Mouse (Mus musculus): ENCODE measurements at regions not wholly inside any gene's neighbourhood (a gene's known extent, or its start where the extent isn't known, plus 50 kb on each side); places are given as distances from the start of the nearest gene placed in this dataset.

- H3K36me3 ChIP-seq (ENCODE audit: insufficient read depth, low read length) = no peaks in the 10 kb centered on the region
- 53% methylated on average over 2 of the region's 2 CpGs for WGBS
- H3K27ac ChIP-seq (ENCODE audit: low read length) = no peak overlapping the region
- ATAC-seq = no peak
- no peak overlapping the region for H3K4me3 ChIP-seq (ENCODE audit: low read depth, low read length)
- H3K4me2 ChIP-seq (replicated peaks; ENCODE audit: low read depth, low read length) = no peak overlapping the region
- TF ChIP-seq EP300 (IDR thresholded peaks at IDR 0.05) = no peak
- TF ChIP-seq CTCF (IDR thresholded peaks at IDR 0.05) = no peak
- no peaks in the 10 kb centered on the region for H3K9me3 ChIP-seq (ENCODE audit: low read length)
- no peaks in the 10 kb centered on the region for H3K27me3 ChIP-seq (replicated peaks; ENCODE audit: insufficient read depth, low read length)
- DNase-seq (ENCODE audit: low spot score) = no peak
- no peaks in the 10 kb centered on the region for H3K4me1 ChIP-seq (ENCODE audit: insufficient read depth, low read depth, low read length)
- H3K9ac ChIP-seq (replicated peaks; ENCODE audit: low read depth) = no peak overlapping the region
Measured at GRCm38 (mm10) chrX:76010631-76011030, 135.6 kb upstream of the Pls3 start.

- TF ChIP-seq EP300 (IDR thresholded peaks at IDR 0.05) = no peak
- no peak for TF ChIP-seq CTCF (IDR thresholded peaks at IDR 0.05)
- Histone ChIP-seq H3K36me3 (ENCODE audit: insufficient read depth, low read length) (no peaks in the 10 kb centered on the region), H3K4me1 (ENCODE audit: insufficient read depth, low read depth, low read length) (no peaks in the 10 kb centered on the region), H3K4me3 (ENCODE audit: low read depth, low read length) (no peak overlapping the region), H3K27ac (ENCODE audit: low read length) (no peak overlapping the region), H3K9ac (replicated peaks; ENCODE audit: low read depth) (no peak overlapping the region), H3K27me3 (replicated peaks; ENCODE audit: insufficient read depth, low read length) (no peaks in the 10 kb centered on the region), H3K9me3 (ENCODE audit: low read length) (no peaks in the 10 kb centered on the region), H3K4me2 (replicated peaks; ENCODE audit: low read depth, low read length) (no peak overlapping the region)
- 79% methylated on average over 3 of the region's 3 CpGs for WGBS
- ATAC-seq = no peak
- DNase-seq (ENCODE audit: low spot score) = peak; percentile 27
Measured at GRCm38 (mm10) chrX:75978562-75978961, 103.6 kb upstream of the Pls3 start.

GRCm38 (mm10) chrX:75974671-75975070 is 99.7 kb upstream of the Pls3 start:
- Histone ChIP-seq H3K9me3 (ENCODE audit: low read length) (no peaks in the 10 kb centered on the region), H3K27ac (ENCODE audit: low read length) (no peak overlapping the region), H3K4me1 (ENCODE audit: insufficient read depth, low read depth, low read length) (no peaks in the 10 kb centered on the region), H3K9ac (replicated peaks; ENCODE audit: low read depth) (no peak overlapping the region), H3K4me3 (ENCODE audit: low read depth, low read length) (no peak overlapping the region), H3K27me3 (replicated peaks; ENCODE audit: insufficient read depth, low read length) (no peaks in the 10 kb centered on the region), H3K36me3 (ENCODE audit: insufficient read depth, low read length) (no peaks in the 10 kb centered on the region), H3K4me2 (replicated peaks; ENCODE audit: low read depth, low read length) (no peak overlapping the region)
- TF ChIP-seq CTCF (IDR thresholded peaks at IDR 0.05) (no peak), EP300 (IDR thresholded peaks at IDR 0.05) (no peak)
- 59% methylated on average over 4 of the region's 4 CpGs for WGBS
- ATAC-seq = no peak
- DNase-seq (ENCODE audit: low spot score) = no peak

- no peaks in the 10 kb centered on the region for H3K27me3 ChIP-seq (replicated peaks; ENCODE audit: insufficient read depth, low read length)
- no peak overlapping the region for H3K9ac ChIP-seq (replicated peaks; ENCODE audit: low read depth)
- H3K36me3 ChIP-seq (ENCODE audit: insufficient read depth, low read length) = no peaks in the 10 kb centered on the region
- no peak for TF ChIP-seq CTCF (IDR thresholded peaks at IDR 0.05)
- no peak for TF ChIP-seq EP300 (IDR thresholded peaks at IDR 0.05)
- H3K27ac ChIP-seq (ENCODE audit: low read length) = no peak overlapping the region
- no peaks in the 10 kb centered on the region for H3K9me3 ChIP-seq (ENCODE audit: low read length)
- ATAC-seq (peak; percentile 33; the same call in 1 of the 2 replicates), DNase-seq (ENCODE audit: low spot score) (peak; percentile 46)
- H3K4me1 ChIP-seq (ENCODE audit: insufficient read depth, low read depth, low read length) = no peaks in the 10 kb centered on the region
- no peak overlapping the region for H3K4me3 ChIP-seq (ENCODE audit: low read depth, low read length)
- no peak overlapping the region for H3K4me2 ChIP-seq (replicated peaks; ENCODE audit: low read depth, low read length)
Measured at GRCm38 (mm10) chrX:75949694-75950093, 74.7 kb upstream of the Pls3 start.

GRCm38 (mm10) chrX:75928903-75929302 is 53.9 kb upstream of the Pls3 start:
- Histone ChIP-seq H3K9me3 (ENCODE audit: low read length) (no peaks in the 10 kb centered on the region), H3K27me3 (replicated peaks; ENCODE audit: insufficient read depth, low read length) (no peaks in the 10 kb centered on the region), H3K4me3 (ENCODE audit: low read depth, low read length) (no peak overlapping the region), H3K4me1 (ENCODE audit: insufficient read depth, low read depth, low read length) (no peaks in the 10 kb centered on the region), H3K4me2 (replicated peaks; ENCODE audit: low read depth, low read length) (no peak overlapping the region), H3K36me3 (ENCODE audit: insufficient read depth, low read length) (no peaks in the 10 kb centered on the region), H3K27ac (ENCODE audit: low read length) (no peak overlapping the region), H3K9ac (replicated peaks; ENCODE audit: low read depth) (no peak overlapping the region)
- DNase-seq (ENCODE audit: low spot score) = no peak
- no peak for ATAC-seq
- TF ChIP-seq CTCF (IDR thresholded peaks at IDR 0.05) = no peak
- TF ChIP-seq EP300 (IDR thresholded peaks at IDR 0.05) = no peak
- 69% methylated on average over 3 of the region's 3 CpGs for WGBS
